Mouse (Mus musculus): Measurements from ENCODE around the gene Svs1. TPM values are rescaled to one million over a fixed set of nuclear protein-coding genes. Genes with fewer than 3 reads are reported as not detected.

The Svs1 gene
- not detected in 2 replicates for polyA plus RNA-seq (2014; fragmentation: Nextera tagmentation; extraction: Ambion mirVana)

GRCm38 (mm10) chr6:48986444-48986990 lies at the start of gene Svs1:
Gene Svs1, plus strand, starts transcription at chr6:48986861.
- Histone ChIP-seq H3K36me3 (ENCODE audit: control insufficient read depth, insufficient read depth, low read length) (no peaks in the 10 kb centered on the region), H3K9ac (ENCODE audit: low read depth, low read length) (no peak within 1 kb of the TSS), H3K4me2 (no peak within 1 kb of the TSS), H3K4me1 (replicated peaks; ENCODE audit: control insufficient read depth, insufficient read depth, low read length) (no peaks in the 10 kb centered on the region), H3K4me3 (ENCODE audit: low read depth, low read length) (no peak within 1 kb of the TSS), H3K27me3 (replicated peaks; ENCODE audit: control insufficient read depth, insufficient read depth, low read length) (no peaks in the 10 kb centered on the region), H3K9me3 (ENCODE audit: control insufficient read depth, low read length) (no peaks in the 10 kb centered on the region), H3K27ac (ENCODE audit: low read depth, low read length) (no peak within 1 kb of the TSS)
- no peak for ATAC-seq (replicated peaks; ENCODE audit: low FRiP score)
- DNase-seq (ENCODE audit: low spot score), result no peak
- 30% methylated on average over 7 of the region's 7 CpGs for WGBS

DNA sequence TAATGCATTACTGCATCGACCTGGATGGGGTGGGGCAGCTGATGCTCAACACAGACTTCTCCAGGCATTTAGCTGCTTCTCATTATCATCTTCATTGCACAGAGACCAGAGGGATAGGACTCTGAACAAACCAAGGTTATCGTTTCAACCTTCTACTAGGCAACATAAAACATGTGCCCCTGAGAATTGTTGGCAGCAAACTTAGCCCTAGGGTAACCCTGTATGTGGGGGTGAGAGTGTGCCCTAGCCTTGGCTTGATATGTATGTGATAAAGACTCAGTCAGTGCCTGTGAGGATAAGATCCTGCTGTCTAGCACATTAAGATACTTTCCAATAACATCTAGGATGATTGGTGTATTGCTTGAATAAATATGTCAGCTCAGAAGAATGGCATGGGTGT lies 37.1 kb upstream of the Svs1 start:
- Histone ChIP-seq H3K27ac (ENCODE audit: low read depth, low read length) (no peak overlapping the region), H3K36me3 (ENCODE audit: control insufficient read depth, insufficient read depth, low read length) (no peaks in the 10 kb centered on the region), H3K4me2 (no peak overlapping the region), H3K9me3 (ENCODE audit: control insufficient read depth, low read length) (no peaks in the 10 kb centered on the region), H3K27me3 (replicated peaks; ENCODE audit: control insufficient read depth, insufficient read depth, low read length) (no peaks in the 10 kb centered on the region), H3K9ac (ENCODE audit: low read depth, low read length) (no peak overlapping the region), H3K4me3 (ENCODE audit: low read depth, low read length) (no peak overlapping the region), H3K4me1 (replicated peaks; ENCODE audit: control insufficient read depth, insufficient read depth, low read length) (no peaks in the 10 kb centered on the region)
- ATAC-seq (replicated peaks; ENCODE audit: low FRiP score), result no peak
- WGBS, result 63% methylated on average over 2 of the region's 2 CpGs
- no peak for DNase-seq (ENCODE audit: low spot score)

DNA sequence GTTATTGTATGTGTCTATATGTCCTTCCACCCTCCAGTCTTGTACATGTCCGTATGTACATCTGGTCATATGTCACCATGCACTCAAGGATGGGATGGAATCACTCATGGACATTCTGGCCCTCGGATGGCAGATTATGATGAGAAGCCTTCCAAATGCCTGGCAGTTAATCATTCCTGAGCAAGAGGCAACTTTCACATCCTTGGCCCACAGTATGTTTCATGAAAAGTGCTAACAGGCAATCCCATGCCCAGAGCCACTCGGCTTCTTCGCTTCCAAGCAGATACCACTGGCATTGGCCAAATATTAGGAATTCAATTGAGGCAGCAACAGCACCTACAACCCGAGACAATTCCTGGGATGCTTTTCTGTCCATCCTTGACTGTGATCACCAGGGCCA lies 36.0 kb upstream of the Svs1 start:
- no peak overlapping the region for H3K4me3 ChIP-seq (ENCODE audit: low read depth, low read length)
- H3K27ac ChIP-seq (ENCODE audit: low read depth, low read length), result no peak overlapping the region
- H3K9ac ChIP-seq (ENCODE audit: low read depth, low read length), result no peak overlapping the region
- DNase-seq (ENCODE audit: low spot score) (no peak), ATAC-seq (replicated peaks; ENCODE audit: low FRiP score) (no peak)
- H3K9me3 ChIP-seq (ENCODE audit: control insufficient read depth, low read length), result no peaks in the 10 kb centered on the region
- no peaks in the 10 kb centered on the region for H3K36me3 ChIP-seq (ENCODE audit: control insufficient read depth, insufficient read depth, low read length)
- no peak overlapping the region for H3K4me2 ChIP-seq
- 79% methylated on average over 5 of the region's 5 CpGs for WGBS
- no peaks in the 10 kb centered on the region for H3K27me3 ChIP-seq (replicated peaks; ENCODE audit: control insufficient read depth, insufficient read depth, low read length)
- no peaks in the 10 kb centered on the region for H3K4me1 ChIP-seq (replicated peaks; ENCODE audit: control insufficient read depth, insufficient read depth, low read length)

GRCm38 (mm10) chr6:48951630-48952029 lies 35.0 kb upstream of the Svs1 start:
- H3K27ac ChIP-seq (ENCODE audit: low read depth, low read length), result no peak overlapping the region
- H3K4me1 ChIP-seq (replicated peaks; ENCODE audit: control insufficient read depth, insufficient read depth, low read length), result no peaks in the 10 kb centered on the region
- WGBS, result 52% methylated on average over 6 of the region's 6 CpGs
- H3K4me3 ChIP-seq (ENCODE audit: low read depth, low read length), result no peak overlapping the region
- no peak for ATAC-seq (replicated peaks; ENCODE audit: low FRiP score)
- H3K9ac ChIP-seq (ENCODE audit: low read depth, low read length), result no peak overlapping the region
- no peaks in the 10 kb centered on the region for H3K9me3 ChIP-seq (ENCODE audit: control insufficient read depth, low read length)
- H3K4me2 ChIP-seq, result no peak overlapping the region
- DNase-seq (ENCODE audit: low spot score), result no peak
- no peaks in the 10 kb centered on the region for H3K36me3 ChIP-seq (ENCODE audit: control insufficient read depth, insufficient read depth, low read length)
- no peaks in the 10 kb centered on the region for H3K27me3 ChIP-seq (replicated peaks; ENCODE audit: control insufficient read depth, insufficient read depth, low read length)

GRCm38 (mm10) chr6:48953220-48953619 lies 33.4 kb upstream of the Svs1 start:
- H3K4me2 ChIP-seq, result no peak overlapping the region
- DNase-seq (ENCODE audit: low spot score) (no peak), ATAC-seq (replicated peaks; ENCODE audit: low FRiP score) (no peak)

DNA sequence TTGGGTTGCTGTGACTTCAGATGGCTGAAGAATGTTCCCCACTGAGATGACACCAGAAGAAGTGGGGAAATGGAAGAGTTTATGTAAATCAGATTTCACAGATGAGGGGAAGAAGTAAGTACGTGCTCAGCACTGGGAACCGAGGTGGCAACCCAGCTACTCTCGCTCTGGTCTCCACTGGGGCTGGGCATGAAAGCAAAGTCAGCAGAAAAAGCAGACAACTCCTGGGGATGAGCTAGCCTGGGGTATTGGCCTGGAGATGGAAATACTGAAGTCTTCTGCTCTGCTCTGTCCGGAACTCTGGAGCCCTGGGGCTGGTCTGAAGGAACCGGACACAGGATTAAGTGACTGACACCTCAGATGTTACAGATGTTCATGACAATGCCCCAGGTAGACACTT lies 32.5 kb upstream of the Svs1 start:
- no peaks in the 10 kb centered on the region for H3K36me3 ChIP-seq (ENCODE audit: control insufficient read depth, insufficient read depth, low read length)
- no peak overlapping the region for H3K27ac ChIP-seq (ENCODE audit: low read depth, low read length)
- no peak overlapping the region for H3K4me3 ChIP-seq (ENCODE audit: low read depth, low read length)
- DNase-seq (ENCODE audit: low spot score), result no peak
- H3K4me2 ChIP-seq, result no peak overlapping the region
- H3K9ac ChIP-seq (ENCODE audit: low read depth, low read length), result no peak overlapping the region
- no peaks in the 10 kb centered on the region for H3K4me1 ChIP-seq (replicated peaks; ENCODE audit: control insufficient read depth, insufficient read depth, low read length)
- 78% methylated on average over 5 of the region's 5 CpGs for WGBS
- no peak for ATAC-seq (replicated peaks; ENCODE audit: low FRiP score)
- H3K27me3 ChIP-seq (replicated peaks; ENCODE audit: control insufficient read depth, insufficient read depth, low read length), result no peaks in the 10 kb centered on the region
- no peaks in the 10 kb centered on the region for H3K9me3 ChIP-seq (ENCODE audit: control insufficient read depth, low read length)

More at GRCm38 (mm10) chr6:48953220-48953619, 33.4 kb upstream of the Svs1 start:
- Histone ChIP-seq H3K4me1 (replicated peaks; ENCODE audit: control insufficient read depth, insufficient read depth, low read length) (no peaks in the 10 kb centered on the region), H3K9ac (ENCODE audit: low read depth, low read length) (no peak overlapping the region), H3K27ac (ENCODE audit: low read depth, low read length) (no peak overlapping the region), H3K9me3 (ENCODE audit: control insufficient read depth, low read length) (no peaks in the 10 kb centered on the region), H3K36me3 (ENCODE audit: control insufficient read depth, insufficient read depth, low read length) (no peaks in the 10 kb centered on the region), H3K27me3 (replicated peaks; ENCODE audit: control insufficient read depth, insufficient read depth, low read length) (no peaks in the 10 kb centered on the region), H3K4me3 (ENCODE audit: low read depth, low read length) (no peak overlapping the region)
- 77% methylated on average over 5 of the region's 5 CpGs for WGBS

DNA sequence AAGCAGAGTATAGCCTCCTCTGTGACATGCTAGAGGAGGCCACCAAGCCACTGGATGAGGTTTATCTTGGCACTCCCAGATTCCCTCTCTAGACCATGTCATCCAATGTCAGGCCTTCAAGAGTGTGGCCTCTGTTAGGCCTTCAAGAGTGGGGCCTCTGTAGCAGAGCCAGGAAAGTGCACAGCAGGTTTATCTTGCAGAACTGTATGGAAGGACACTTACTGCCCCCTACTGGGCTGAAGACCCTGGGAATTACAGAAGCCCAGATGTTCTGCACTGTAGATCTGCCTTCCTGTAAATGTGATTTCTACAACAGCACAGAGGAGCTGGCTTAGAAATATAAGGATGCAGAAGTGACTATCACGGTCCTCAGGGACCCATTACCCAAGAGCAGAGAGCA lies 31.7 kb upstream of the Svs1 start:
- no peaks in the 10 kb centered on the region for H3K36me3 ChIP-seq (ENCODE audit: control insufficient read depth, insufficient read depth, low read length)
- 30% methylated on average over 1 of the region's 1 CpGs for WGBS
- H3K9me3 ChIP-seq (ENCODE audit: control insufficient read depth, low read length), result no peaks in the 10 kb centered on the region
- no peaks in the 10 kb centered on the region for H3K27me3 ChIP-seq (replicated peaks; ENCODE audit: control insufficient read depth, insufficient read depth, low read length)
- H3K27ac ChIP-seq (ENCODE audit: low read depth, low read length), result no peak overlapping the region
- no peaks in the 10 kb centered on the region for H3K4me1 ChIP-seq (replicated peaks; ENCODE audit: control insufficient read depth, insufficient read depth, low read length)
- H3K4me2 ChIP-seq, result no peak overlapping the region
- DNase-seq (ENCODE audit: low spot score) (peak; percentile 44), ATAC-seq (replicated peaks; ENCODE audit: low FRiP score) (no peak)
- no peak overlapping the region for H3K4me3 ChIP-seq (ENCODE audit: low read depth, low read length)
- H3K9ac ChIP-seq (ENCODE audit: low read depth, low read length), result no peak overlapping the region

- H3K4me1 ChIP-seq (replicated peaks; ENCODE audit: control insufficient read depth, insufficient read depth, low read length), result no peaks in the 10 kb centered on the region
- no peak for ATAC-seq (replicated peaks; ENCODE audit: low FRiP score)
- no peaks in the 10 kb centered on the region for H3K36me3 ChIP-seq (ENCODE audit: control insufficient read depth, insufficient read depth, low read length)
- 60% methylated on average over 4 of the region's 4 CpGs for WGBS
- H3K27ac ChIP-seq (ENCODE audit: low read depth, low read length), result no peak overlapping the region
- no peak overlapping the region for H3K4me2 ChIP-seq
- no peak overlapping the region for H3K9ac ChIP-seq (ENCODE audit: low read depth, low read length)
- H3K9me3 ChIP-seq (ENCODE audit: control insufficient read depth, low read length), result no peaks in the 10 kb centered on the region
- DNase-seq (ENCODE audit: low spot score), result no peak
- H3K4me3 ChIP-seq (ENCODE audit: low read depth, low read length), result no peak overlapping the region
- no peaks in the 10 kb centered on the region for H3K27me3 ChIP-seq (replicated peaks; ENCODE audit: control insufficient read depth, insufficient read depth, low read length)
Observed at GRCm38 (mm10) chr6:48956785-48957184, 29.9 kb upstream of the Svs1 start.

- Histone ChIP-seq H3K27ac (ENCODE audit: low read depth, low read length) (no peak overlapping the region), H3K9ac (ENCODE audit: low read depth, low read length) (no peak overlapping the region), H3K27me3 (replicated peaks; ENCODE audit: control insufficient read depth, insufficient read depth, low read length) (no peaks in the 10 kb centered on the region), H3K4me3 (ENCODE audit: low read depth, low read length) (no peak overlapping the region), H3K4me2 (no peak overlapping the region), H3K4me1 (replicated peaks; ENCODE audit: control insufficient read depth, insufficient read depth, low read length) (no peaks in the 10 kb centered on the region), H3K36me3 (ENCODE audit: control insufficient read depth, insufficient read depth, low read length) (no peaks in the 10 kb centered on the region), H3K9me3 (ENCODE audit: control insufficient read depth, low read length) (no peaks in the 10 kb centered on the region)
- no peak for DNase-seq (ENCODE audit: low spot score)
- WGBS, result 65% methylated on average over 1 of the region's 1 CpGs
- ATAC-seq (replicated peaks; ENCODE audit: low FRiP score), result no peak
Observed at GRCm38 (mm10) chr6:48958053-48958452, 28.6 kb upstream of the Svs1 start.

All from liver, embryonic 11.5 days (tissue).